Mouse (Mus musculus) brain, embryonic 14.5 days (tissue): ENCODE data around the gene Slc16a10.

Experiments
- CTCF ChIP-seq: fragments of 200-500 bp; IDR thresholded peaks from 2 replicates; pipeline ENCODE4 v1.5.1; 2012; ENCODE audit warnings: inconsistent platforms, mild to moderate bottlenecking, moderate library complexity, borderline replicate concordance; ENCODE audit not compliant: insufficient read depth, insufficient read length; ENCODE audit errors: extremely low read depth
- POLR2A ChIP-seq: fragments of 200-500 bp; IDR thresholded peaks from 2 replicates; pipeline ENCODE4 v1.6.1; 2012; ENCODE audit warnings: mild to moderate bottlenecking, inconsistent platforms, borderline replicate concordance; ENCODE audit not compliant: poor library complexity, insufficient read depth, insufficient read length, severe bottlenecking; ENCODE audit errors: extremely low read depth

DNA sequence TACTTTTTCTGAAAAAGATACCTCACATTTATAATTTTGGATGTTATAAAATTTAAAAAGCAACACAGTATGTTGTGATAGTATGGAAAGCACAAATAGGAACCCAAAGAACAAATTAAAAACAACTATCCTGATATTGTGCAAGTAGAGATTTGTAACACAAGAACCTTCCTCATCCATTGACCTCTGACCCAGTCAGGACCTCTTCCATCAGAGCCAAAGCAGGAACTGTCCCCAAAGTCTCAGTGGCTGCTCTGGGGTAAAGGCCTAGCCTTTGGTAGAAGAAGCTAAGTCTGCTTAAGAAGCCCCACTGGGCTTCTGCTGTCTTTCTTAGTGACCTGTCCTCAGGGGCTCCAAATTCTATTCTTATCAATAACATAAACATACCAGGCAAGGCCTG lies 48.5 kb downstream of the Slc16a10 start:
- TF ChIP-seq POLR2A (no peak), CTCF (no peak)
